Mouse (Mus musculus): ENCODE measurements around the gene Washc4.

GRCm38 (mm10) chr10:83594526-83594925 is 51.0 kb downstream of the Washc4 start:
- TF ChIP-seq POLR2A (IDR thresholded peaks at IDR 0.05; ENCODE audit: insufficient read depth, low read depth, low read length), result no peak
- no peak for TF ChIP-seq CTCF (IDR thresholded peaks at IDR 0.05; ENCODE audit: insufficient read depth, low read depth, low read length)
